Mouse (Mus musculus) hindbrain, postnatal 0 days (tissue): ENCODE data around the gene Fuk. TPM values are rescaled to one million over a fixed set of nuclear protein-coding genes. Genes with fewer than 3 reads are reported as not detected.

Experiments used
- ATAC-seq: fragments of 200-750 bp; cut with Nextera tagmentation; 2 replicates; pipeline ENCODE4 v1.8.0; 2017; ENCODE audit warnings: mild to moderate bottlenecking, moderate TSS enrichment, moderate library complexity
- DNase-seq: peaks from one replicate; pipeline ENCODE4 v3.0.0-alpha.2; 2015; ENCODE audit warnings: low spot score
- H3K27ac ChIP-seq: fragments of 300-500 bp; sonication (generic); 2 replicates; pipeline ENCODE4 v1.5.1; 2014; ENCODE audit warnings: mild to moderate bottlenecking
- H3K27me3 ChIP-seq: fragments of 300-500 bp; sonication (generic); 2 replicates; pipeline ENCODE4 v1.6.1; 2014; ENCODE audit warnings: low read length, mixed read lengths; ENCODE audit not compliant: insufficient read depth
- H3K36me3 ChIP-seq: fragments of 300-500 bp; sonication (generic); 2 replicates; pipeline ENCODE4 v1.6.1; 2014; ENCODE audit warnings: low read length, mixed read lengths; ENCODE audit not compliant: insufficient read depth
- H3K4me1 ChIP-seq: fragments of 300-500 bp; sonication (generic); 2 replicates; pipeline ENCODE4 v1.6.1; 2014; ENCODE audit warnings: antibody characterized with exemption, low read length, mixed read lengths; ENCODE audit not compliant: insufficient read depth
- H3K4me2 ChIP-seq: fragments of 300-500 bp; sonication (generic); 2 replicates; pipeline ENCODE4 v1.6.1; 2014; ENCODE audit warnings: low read depth, mild to moderate bottlenecking, low read length, moderate library complexity, mixed read lengths
- H3K4me3 ChIP-seq: fragments of 300-500 bp; sonication (generic); 2 replicates; pipeline ENCODE4 v1.5.1; 2014; ENCODE audit warnings: low read length
- H3K9ac ChIP-seq: fragments of 300-500 bp; sonication (generic); replicated peaks from 2 replicates; pipeline ENCODE4 v1.6.1; 2014; ENCODE audit warnings: mild to moderate bottlenecking, low read length, moderate library complexity, mixed read lengths
- H3K9me3 ChIP-seq: fragments of 300-500 bp; sonication (generic); 2 replicates; pipeline ENCODE4 v1.6.1; 2016; ENCODE audit warnings: low read length, mixed read lengths
- CTCF ChIP-seq: IDR thresholded peaks from 2 replicates; pipeline ENCODE4 v1.5.1; 2016; ENCODE audit warnings: antibody characterized with exemption, control low read depth, low read depth
- WGBS: fragments of 180-500 bp; shearing (Covaris S2); extraction: QIAGEN DNeasy Blood & Tissue Kit; methylation state at CpG from one replicate; pipeline ENCODE4 v1.1.7; 2014; 5-methylcytosine and 5-hydroxymethylcytosine counted together
- polyA plus RNA-seq: library from polyadenylated mRNA; unstranded; fragments of >200 nt; fragmentation: Nextera tagmentation; extraction: Ambion mirVana; gene quantifications from 2 replicates; pipeline ENCODE4 v1.2.1, GENCODE M21; 2015
- total RNA-seq: library from RNA; depleted of rRNA; stranded (reverse); fragments of >200 nt; gene quantifications from 2 replicates; pipeline ENCODE4 v1.2.3, GENCODE M21; 2014

Fuk gene
- total and polyA plus RNA-seq, 2 experiments from 2014 or later: 5.3 to 17.9 TPM

DNA sequence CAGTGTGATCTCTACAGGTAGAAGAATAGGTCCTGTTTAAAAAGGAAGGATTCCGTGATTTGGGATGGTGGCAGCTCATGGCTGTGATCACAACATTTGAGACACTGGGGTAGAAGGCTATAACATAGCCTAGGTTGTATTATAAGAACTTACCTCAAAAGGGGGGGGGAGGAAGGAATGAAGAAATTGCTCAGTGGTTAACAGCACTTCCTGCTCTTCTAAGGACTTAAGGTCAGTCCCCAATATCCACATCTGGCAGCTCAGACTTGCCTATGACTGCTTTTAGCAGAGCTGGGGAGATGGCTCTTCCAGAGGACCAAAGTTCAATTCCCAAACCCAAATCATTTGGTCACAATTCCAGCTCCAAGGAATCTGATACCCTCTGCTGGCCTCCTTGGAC is 4.4 kb upstream of the Fuk start:
- Histone ChIP-seq H3K9ac (no peak overlapping the region), H3K9me3 (no peaks in the 10 kb centered on the region), H3K4me2 (no peak overlapping the region), H3K36me3 (no peaks in the 10 kb centered on the region), H3K4me1 (no peaks in the 10 kb centered on the region), H3K27me3 (no peaks in the 10 kb centered on the region), H3K27ac (no peak overlapping the region), H3K4me3 (no peak overlapping the region)
- ATAC-seq (no peak), DNase-seq (no peak)
- TF ChIP-seq CTCF: no peak
- WGBS: 97% methylated on average over 1 of the region's 1 CpGs

DNA sequence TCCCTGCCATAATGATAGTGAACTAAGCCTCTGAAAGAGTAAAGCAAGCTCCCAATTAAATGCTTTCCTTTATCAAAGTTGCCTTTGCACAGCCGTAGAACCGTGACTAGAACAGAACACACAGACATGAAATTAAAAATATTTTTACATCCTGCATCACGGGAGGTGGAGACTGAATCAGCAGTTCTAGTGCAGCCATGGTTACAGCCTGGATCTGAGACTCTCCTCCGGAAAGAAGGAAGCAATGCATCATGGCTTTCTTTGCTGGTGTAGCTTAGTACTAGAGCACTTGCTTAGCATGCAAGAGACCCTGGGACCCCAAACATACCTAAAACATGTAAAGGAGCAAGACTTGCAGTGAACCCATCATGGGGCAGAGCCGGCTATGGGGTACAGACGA is 3.1 kb upstream of the Fuk start:
- H3K4me1 ChIP-seq: no peaks in the 10 kb centered on the region
- no peak overlapping the region for H3K27ac ChIP-seq
- TF ChIP-seq CTCF: no peak
- H3K4me3 ChIP-seq: no peak overlapping the region
- no peaks in the 10 kb centered on the region for H3K9me3 ChIP-seq
- WGBS: 82% methylated on average over 6 of the region's 6 CpGs
- no peaks in the 10 kb centered on the region for H3K36me3 ChIP-seq
- H3K27me3 ChIP-seq: no peaks in the 10 kb centered on the region
- no peak overlapping the region for H3K9ac ChIP-seq
- H3K4me2 ChIP-seq: no peak overlapping the region
- DNase-seq (no peak), ATAC-seq (no peak)

DNA sequence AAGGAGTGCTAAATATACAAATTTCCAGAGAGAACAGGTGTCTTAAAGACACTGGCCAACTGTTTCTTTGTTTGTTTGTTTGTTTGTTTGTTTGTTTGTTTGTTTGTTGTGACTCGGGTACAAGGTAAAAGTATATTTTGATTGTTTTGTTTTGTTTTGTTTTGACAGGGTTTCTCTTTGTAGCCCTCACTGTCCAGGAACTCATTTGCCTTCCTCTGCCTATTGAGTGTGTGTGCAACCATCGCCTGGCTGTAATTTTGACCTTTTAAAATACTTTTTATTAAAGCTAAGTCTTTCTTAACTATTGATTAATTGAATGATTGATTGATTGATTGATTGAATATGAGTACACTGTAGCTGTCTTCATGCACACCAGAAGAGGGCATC is 284 bp upstream of the Fuk start:
- peak overlapping the region; percentile 65 for H3K4me3 ChIP-seq

DNA sequence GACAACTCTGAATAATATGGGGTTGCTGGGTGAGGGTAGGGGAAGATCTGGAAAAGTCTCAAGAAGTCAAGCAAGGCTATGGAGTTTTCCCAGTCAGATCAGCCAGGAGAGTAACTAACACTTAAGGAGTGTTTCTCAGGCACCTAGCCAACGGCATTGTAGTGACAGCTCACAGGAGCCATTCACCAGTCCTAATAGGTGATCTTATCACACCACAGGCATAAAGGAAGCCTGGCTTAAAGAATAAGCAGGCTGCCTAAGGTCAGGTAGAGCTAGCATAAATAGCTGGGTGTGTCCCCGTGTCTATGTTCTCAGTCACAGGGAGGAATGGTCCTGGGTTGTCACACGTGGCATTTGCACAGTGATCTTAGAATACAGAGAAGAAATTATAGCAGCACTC is 1.2 kb downstream of the Fuk start:
- Histone ChIP-seq H3K27me3 (no peaks in the 10 kb centered on the region), H3K4me3 (no peak overlapping the region), H3K4me2 (no peak overlapping the region), H3K4me1 (no peaks in the 10 kb centered on the region), H3K36me3 (peaks cover 6% of the 10 kb centered on the region; the same call in 1 of the 2 replicates), H3K9ac (no peak overlapping the region), H3K9me3 (no peaks in the 10 kb centered on the region), H3K27ac (no peak overlapping the region)
- ATAC-seq: no peak
- no peak for DNase-seq
- TF ChIP-seq CTCF: no peak
- 86% methylated on average over 3 of the region's 3 CpGs for WGBS

More for the DNA sequence above, 284 bp upstream of the Fuk start:
- Histone ChIP-seq H3K27me3 (no peaks in the 10 kb centered on the region), H3K27ac (no peak overlapping the region), H3K4me1 (no peaks in the 10 kb centered on the region), H3K9ac (no peak overlapping the region), H3K9me3 (no peaks in the 10 kb centered on the region), H3K4me2 (peak overlapping the region; percentile 73), H3K36me3 (peaks cover 6% of the 10 kb centered on the region; the same call in 1 of the 2 replicates)
- WGBS: 58% methylated on average over 2 of the region's 2 CpGs
- ATAC-seq: no peak
- DNase-seq: no peak
- no peak for TF ChIP-seq CTCF

DNA sequence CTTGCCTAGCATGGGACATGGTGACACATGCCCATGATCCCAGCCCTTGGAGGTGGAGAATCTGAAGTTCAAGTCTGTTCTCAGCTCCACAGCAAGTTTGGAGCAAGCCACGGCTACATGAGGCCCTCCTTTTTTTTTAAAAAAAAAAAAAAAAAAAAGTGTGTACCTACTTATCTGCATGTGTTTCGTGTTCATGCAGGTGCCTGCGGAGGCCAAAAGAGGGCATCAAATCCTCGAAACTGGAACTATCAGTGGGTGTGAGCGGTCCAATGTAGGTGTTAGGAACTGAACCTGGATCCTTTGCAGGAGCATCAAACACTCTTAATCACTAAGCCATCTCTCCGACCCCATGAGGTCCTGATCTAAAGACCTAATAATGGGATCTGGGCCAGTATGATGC is 4.8 kb downstream of the Fuk start:
- Histone ChIP-seq H3K9ac (no peak overlapping the region), H3K4me1 (no peaks in the 10 kb centered on the region), H3K9me3 (no peaks in the 10 kb centered on the region), H3K4me2 (no peak overlapping the region), H3K4me3 (no peak overlapping the region), H3K27me3 (no peaks in the 10 kb centered on the region), H3K27ac (no peak overlapping the region), H3K36me3 (peaks cover 6% of the 10 kb centered on the region; the same call in 1 of the 2 replicates)
- DNase-seq: no peak
- WGBS: 89% methylated on average over 6 of the region's 6 CpGs
- no peak for TF ChIP-seq CTCF
- no peak for ATAC-seq

DNA sequence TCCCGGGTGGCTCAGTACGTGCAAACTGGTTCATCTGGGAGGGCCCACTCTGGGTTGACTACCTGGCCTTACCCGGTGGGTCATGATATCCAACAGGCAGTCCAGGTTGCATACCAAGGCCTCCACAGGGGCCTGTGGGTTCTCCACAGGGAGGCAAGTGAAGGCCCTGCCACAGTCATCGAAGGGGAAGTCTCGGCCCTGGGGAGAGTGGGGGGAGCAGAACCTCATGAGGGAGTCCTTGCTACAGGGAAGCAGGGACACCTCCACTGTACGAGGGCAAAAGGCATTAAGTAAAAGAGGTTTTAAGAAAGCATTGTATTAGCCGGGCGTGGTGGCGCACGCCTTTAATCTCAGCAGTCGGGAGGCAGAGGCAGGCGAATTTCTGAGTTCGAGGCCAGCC is 6.5 kb downstream of the Fuk start:
- Histone ChIP-seq H3K9ac (no peak overlapping the region), H3K9me3 (no peaks in the 10 kb centered on the region), H3K4me2 (no peak overlapping the region), H3K27ac (no peak overlapping the region), H3K36me3 (peaks cover 6% of the 10 kb centered on the region; the same call in 1 of the 2 replicates), H3K4me1 (no peaks in the 10 kb centered on the region), H3K4me3 (no peak overlapping the region), H3K27me3 (no peaks in the 10 kb centered on the region)
- ATAC-seq (no peak), DNase-seq (no peak)
- 95% methylated on average over 13 of the region's 13 CpGs for WGBS
- no peak for TF ChIP-seq CTCF

DNA sequence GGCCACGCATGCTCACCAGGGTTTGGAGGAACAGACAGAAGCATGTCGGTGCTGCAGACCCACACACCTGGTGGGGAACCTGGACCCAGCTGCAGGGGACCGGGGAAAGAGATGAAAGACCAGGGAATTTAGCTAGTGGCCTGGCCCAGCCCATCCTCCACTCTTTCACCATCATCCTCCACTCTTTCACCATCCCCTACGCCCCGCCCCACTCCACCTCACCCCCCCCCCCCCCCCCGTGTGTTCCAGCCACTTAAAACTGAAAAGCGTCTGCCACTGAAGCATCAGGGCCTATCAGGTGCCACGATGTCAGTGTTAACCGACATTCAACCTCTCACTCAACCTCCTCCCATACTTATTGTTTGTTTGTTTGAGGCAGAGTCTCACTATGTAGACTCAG is 7.0 kb downstream of the Fuk start:
- DNase-seq (no peak), ATAC-seq (no peak)
- no peaks in the 10 kb centered on the region for H3K9me3 ChIP-seq
- H3K4me2 ChIP-seq: no peak overlapping the region
- TF ChIP-seq CTCF: no peak
- WGBS: 83% methylated on average over 9 of the region's 9 CpGs
- no peaks in the 10 kb centered on the region for H3K4me1 ChIP-seq
- H3K9ac ChIP-seq: no peak overlapping the region
- H3K27me3 ChIP-seq: no peaks in the 10 kb centered on the region
- H3K36me3 ChIP-seq: peaks cover 6% of the 10 kb centered on the region; the same call in 1 of the 2 replicates
- H3K4me3 ChIP-seq: no peak overlapping the region
- no peak overlapping the region for H3K27ac ChIP-seq
